Mouse (Mus musculus): ENCODE results near the gene Parm1. TPM values are rescaled to one million over a fixed set of nuclear protein-coding genes. Genes with fewer than 3 reads are reported as not detected.

The Parm1 gene
- polyA plus RNA-seq, 1 experiment from 2014 or later: 11.8 TPM

DNA sequence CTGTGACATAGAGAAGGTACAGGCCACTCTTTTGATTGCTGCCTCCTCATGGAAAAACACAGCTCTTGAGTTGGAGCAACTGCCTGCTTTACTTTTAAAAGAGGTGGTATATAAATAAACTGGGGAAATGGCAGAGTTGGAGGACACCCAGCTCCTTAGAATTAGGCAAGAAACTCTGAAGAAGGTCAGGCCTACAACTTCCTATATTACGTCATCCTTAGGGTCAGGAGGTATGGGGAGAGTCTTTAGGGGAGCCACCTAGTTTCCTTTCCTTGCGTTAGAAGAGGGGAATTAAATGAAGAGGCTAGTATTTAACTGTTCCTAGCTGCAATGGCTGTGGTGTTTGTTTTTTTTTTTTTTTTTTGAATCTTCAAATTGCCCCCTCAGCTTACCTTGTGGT lies 93.1 kb downstream of the Parm1 start:
- ATAC-seq (ENCODE audit: low FRiP score): no peak
- no peak overlapping the region for H3K9ac ChIP-seq (ENCODE audit: low read depth, low read length)
- WGBS: 80% methylated on average over 2 of the region's 2 CpGs

DNA sequence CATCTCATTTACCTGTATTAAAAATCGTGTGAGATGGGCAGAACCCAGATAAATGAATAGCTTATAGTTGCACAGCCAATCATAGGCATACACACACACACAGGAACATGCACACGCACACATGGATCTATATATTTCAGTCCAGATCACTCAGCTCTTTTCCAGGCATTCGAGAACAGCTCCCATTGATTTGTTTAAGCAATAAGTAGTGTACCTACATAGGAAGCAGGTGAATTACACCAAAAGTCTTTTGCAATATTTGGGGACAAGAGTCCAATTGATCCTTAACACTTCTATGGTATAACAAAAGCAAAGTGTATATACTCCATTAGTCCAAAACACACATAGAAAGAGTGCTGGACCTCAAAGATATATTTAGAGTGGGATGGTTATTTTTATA lies 94.2 kb downstream of the Parm1 start:
- H3K36me3 ChIP-seq (ENCODE audit: control insufficient read depth, insufficient read depth, low read length): no peaks in the 10 kb centered on the region
- DNase-seq (ENCODE audit: low spot score): no peak
- no peak overlapping the region for H3K4me3 ChIP-seq (ENCODE audit: low read depth, low read length)
- no peak for ATAC-seq (ENCODE audit: low FRiP score)
- no peak overlapping the region for H3K9ac ChIP-seq (ENCODE audit: low read depth, low read length)
- no peaks in the 10 kb centered on the region for H3K9me3 ChIP-seq (ENCODE audit: control insufficient read depth, low read length)
- H3K27ac ChIP-seq (ENCODE audit: low read depth, low read length): no peak overlapping the region
- H3K27me3 ChIP-seq (ENCODE audit: control insufficient read depth, insufficient read depth, low read length): no peaks in the 10 kb centered on the region
- no peaks in the 10 kb centered on the region for H3K4me1 ChIP-seq (replicated peaks; ENCODE audit: control insufficient read depth, insufficient read depth, low read length)
- WGBS: 92% methylated on average over 3 of the region's 3 CpGs
- no peak overlapping the region for H3K4me2 ChIP-seq (replicated peaks; ENCODE audit: low read depth, low read length)

More for the DNA sequence above, 93.1 kb downstream of the Parm1 start:
- Histone ChIP-seq H3K36me3 (ENCODE audit: control insufficient read depth, insufficient read depth, low read length) (no peaks in the 10 kb centered on the region), H3K27me3 (ENCODE audit: control insufficient read depth, insufficient read depth, low read length) (no peaks in the 10 kb centered on the region), H3K4me1 (replicated peaks; ENCODE audit: control insufficient read depth, insufficient read depth, low read length) (no peaks in the 10 kb centered on the region), H3K27ac (ENCODE audit: low read depth, low read length) (no peak overlapping the region), H3K9me3 (ENCODE audit: control insufficient read depth, low read length) (no peaks in the 10 kb centered on the region), H3K4me2 (replicated peaks; ENCODE audit: low read depth, low read length) (no peak overlapping the region), H3K4me3 (ENCODE audit: low read depth, low read length) (no peak overlapping the region)
- DNase-seq (ENCODE audit: low spot score): no peak

DNA sequence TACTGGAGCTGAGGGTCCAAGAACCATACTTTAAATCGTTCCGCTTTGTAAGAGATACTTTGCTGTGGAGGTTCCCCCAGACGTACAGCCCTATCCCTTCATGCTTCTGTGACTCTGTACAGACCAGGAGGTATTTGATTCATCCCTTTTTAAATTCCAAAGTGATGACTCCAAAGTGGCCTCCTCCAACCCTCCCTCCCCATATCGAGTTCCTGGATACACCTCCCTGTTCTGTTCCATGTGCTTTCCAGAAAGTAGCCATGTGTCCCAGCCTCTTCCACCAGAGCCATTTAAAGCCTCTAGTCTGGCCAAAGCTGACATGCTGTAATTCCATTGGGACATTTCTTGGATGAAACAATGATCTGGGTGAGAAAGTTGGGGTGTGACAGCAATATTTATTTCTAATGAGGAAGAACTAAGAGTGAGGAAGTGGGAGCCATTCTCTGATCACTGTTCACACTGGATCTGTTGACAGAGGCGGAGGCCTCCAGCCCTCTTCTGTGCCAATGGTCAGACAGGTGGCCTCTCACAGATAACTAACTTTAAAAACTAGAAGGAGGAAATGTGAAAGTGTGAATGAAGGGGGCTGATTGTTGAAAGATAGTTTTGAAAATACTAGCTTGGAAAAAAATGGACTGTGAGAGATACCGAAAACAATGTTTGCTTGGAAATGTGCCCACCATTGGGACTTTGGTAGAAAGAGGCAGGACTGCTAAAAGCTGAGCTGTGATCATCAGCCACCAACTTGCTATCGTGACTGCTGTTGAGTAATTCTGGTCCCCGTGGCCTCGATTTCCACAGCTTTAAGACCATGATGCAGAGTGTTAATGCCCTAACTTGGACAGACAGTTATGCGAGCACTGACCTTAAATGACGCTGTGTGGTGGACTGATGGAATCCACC lies 100.2 kb downstream of the Parm1 start:
- no peak overlapping the region for H3K4me2 ChIP-seq (replicated peaks; ENCODE audit: low read depth, low read length)
- H3K36me3 ChIP-seq (ENCODE audit: control insufficient read depth, insufficient read depth, low read length): no peaks in the 10 kb centered on the region
- 89% methylated on average over 11 of the region's 11 CpGs for WGBS
- no peak overlapping the region for H3K27ac ChIP-seq (ENCODE audit: low read depth, low read length)
- DNase-seq (ENCODE audit: low spot score): no peak
- no peak overlapping the region for H3K9ac ChIP-seq (ENCODE audit: low read depth, low read length)
- H3K4me3 ChIP-seq (ENCODE audit: low read depth, low read length): no peak overlapping the region
- no peaks in the 10 kb centered on the region for H3K4me1 ChIP-seq (replicated peaks; ENCODE audit: control insufficient read depth, insufficient read depth, low read length)
- H3K27me3 ChIP-seq (ENCODE audit: control insufficient read depth, insufficient read depth, low read length): no peaks in the 10 kb centered on the region
- H3K9me3 ChIP-seq (ENCODE audit: control insufficient read depth, low read length): no peaks in the 10 kb centered on the region
- ATAC-seq (ENCODE audit: low FRiP score): no peak

DNA sequence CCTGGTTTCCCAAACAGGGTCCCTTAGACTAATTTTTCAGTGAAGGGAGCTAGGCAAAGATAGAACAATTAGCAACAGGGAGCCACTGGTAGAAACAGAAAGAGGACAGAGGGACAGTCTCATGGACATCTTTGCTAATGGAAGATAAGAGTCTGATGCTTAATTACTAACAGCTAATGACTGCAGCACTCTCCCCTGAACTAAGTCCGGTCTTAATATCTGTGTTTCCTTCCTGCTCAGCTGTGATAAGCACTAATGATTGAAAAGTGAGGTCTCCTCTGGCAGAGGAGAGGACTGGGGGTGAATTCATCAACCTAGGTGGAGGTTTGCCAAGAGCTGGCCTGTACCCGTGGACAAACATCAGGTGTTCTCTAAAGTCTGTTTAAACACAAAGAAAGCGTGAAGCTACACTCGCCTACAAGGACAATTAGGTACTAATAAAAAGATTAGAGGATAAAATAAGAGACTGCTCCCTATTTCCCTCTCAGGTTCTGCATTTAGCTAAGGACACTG lies 101.3 kb downstream of the Parm1 start:
- ATAC-seq (ENCODE audit: low FRiP score): no peak
- Histone ChIP-seq H3K9ac (ENCODE audit: low read depth, low read length) (no peak overlapping the region), H3K9me3 (ENCODE audit: control insufficient read depth, low read length) (no peaks in the 10 kb centered on the region), H3K27me3 (ENCODE audit: control insufficient read depth, insufficient read depth, low read length) (no peaks in the 10 kb centered on the region), H3K4me3 (ENCODE audit: low read depth, low read length) (no peak overlapping the region), H3K36me3 (ENCODE audit: control insufficient read depth, insufficient read depth, low read length) (no peaks in the 10 kb centered on the region), H3K4me1 (replicated peaks; ENCODE audit: control insufficient read depth, insufficient read depth, low read length) (no peaks in the 10 kb centered on the region), H3K4me2 (replicated peaks; ENCODE audit: low read depth, low read length) (no peak overlapping the region), H3K27ac (ENCODE audit: low read depth, low read length) (no peak overlapping the region)
- WGBS: 92% methylated on average over 4 of the region's 4 CpGs
- no peak for DNase-seq (ENCODE audit: low spot score)

DNA sequence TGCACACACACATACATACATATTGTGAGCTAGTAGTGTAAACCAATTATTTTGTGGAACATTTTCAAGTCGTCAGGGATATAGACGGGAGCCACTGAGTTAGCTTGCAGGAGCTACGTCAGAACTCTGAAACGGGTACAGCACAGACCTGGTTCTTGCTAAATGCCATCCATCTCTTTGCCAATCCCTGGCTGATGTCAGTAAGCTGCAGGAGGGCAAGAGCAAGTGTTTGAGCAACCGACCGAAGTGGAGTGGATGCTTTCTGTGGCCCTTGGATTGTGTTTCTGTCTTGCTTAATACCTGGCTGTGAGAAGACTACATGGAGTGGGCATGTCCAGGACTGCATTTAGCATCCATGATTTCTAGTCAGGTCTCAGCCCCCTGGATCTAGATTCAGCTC lies 103.8 kb downstream of the Parm1 start:
- ATAC-seq (ENCODE audit: low FRiP score) (no peak), DNase-seq (ENCODE audit: low spot score) (no peak)
- no peaks in the 10 kb centered on the region for H3K27me3 ChIP-seq (ENCODE audit: control insufficient read depth, insufficient read depth, low read length)
- no peaks in the 10 kb centered on the region for H3K36me3 ChIP-seq (ENCODE audit: control insufficient read depth, insufficient read depth, low read length)
- H3K9ac ChIP-seq (ENCODE audit: low read depth, low read length): no peak overlapping the region
- H3K9me3 ChIP-seq (ENCODE audit: control insufficient read depth, low read length): no peaks in the 10 kb centered on the region
- no peak overlapping the region for H3K27ac ChIP-seq (ENCODE audit: low read depth, low read length)
- no peak overlapping the region for H3K4me3 ChIP-seq (ENCODE audit: low read depth, low read length)
- WGBS: 89% methylated on average over 6 of the region's 6 CpGs
- H3K4me2 ChIP-seq (replicated peaks; ENCODE audit: low read depth, low read length): no peak overlapping the region
- no peaks in the 10 kb centered on the region for H3K4me1 ChIP-seq (replicated peaks; ENCODE audit: control insufficient read depth, insufficient read depth, low read length)

DNA sequence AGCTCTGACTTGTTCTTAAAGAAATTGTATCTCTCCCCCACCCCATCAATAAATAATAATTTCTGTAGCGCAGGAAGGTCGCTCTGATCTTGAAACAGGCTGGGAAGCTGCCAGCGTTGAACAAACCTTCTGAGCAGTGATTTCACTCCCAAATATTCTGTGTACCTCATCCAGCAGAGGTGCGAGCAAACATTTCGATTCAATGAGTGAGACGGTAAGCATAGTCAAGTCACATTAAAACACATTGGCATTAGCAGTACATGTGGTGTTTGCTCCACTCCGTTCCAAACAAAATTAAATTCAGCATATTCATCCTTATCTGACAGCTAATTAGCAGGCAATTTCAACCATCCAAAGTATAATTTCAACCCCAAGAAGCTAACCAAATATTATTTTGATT lies 109.4 kb downstream of the Parm1 start:
- H3K27ac ChIP-seq (ENCODE audit: low read depth, low read length): no peak overlapping the region
- no peaks in the 10 kb centered on the region for H3K36me3 ChIP-seq (ENCODE audit: control insufficient read depth, insufficient read depth, low read length)
- DNase-seq (ENCODE audit: low spot score): no peak
- H3K9ac ChIP-seq (ENCODE audit: low read depth, low read length): no peak overlapping the region
- no peaks in the 10 kb centered on the region for H3K9me3 ChIP-seq (ENCODE audit: control insufficient read depth, low read length)
- no peaks in the 10 kb centered on the region for H3K27me3 ChIP-seq (ENCODE audit: control insufficient read depth, insufficient read depth, low read length)
- no peaks in the 10 kb centered on the region for H3K4me1 ChIP-seq (replicated peaks; ENCODE audit: control insufficient read depth, insufficient read depth, low read length)
- WGBS: 94% methylated on average over 7 of the region's 7 CpGs
- H3K4me2 ChIP-seq (replicated peaks; ENCODE audit: low read depth, low read length): no peak overlapping the region
- ATAC-seq (ENCODE audit: low FRiP score): no peak
- H3K4me3 ChIP-seq (ENCODE audit: low read depth, low read length): no peak overlapping the region

DNA sequence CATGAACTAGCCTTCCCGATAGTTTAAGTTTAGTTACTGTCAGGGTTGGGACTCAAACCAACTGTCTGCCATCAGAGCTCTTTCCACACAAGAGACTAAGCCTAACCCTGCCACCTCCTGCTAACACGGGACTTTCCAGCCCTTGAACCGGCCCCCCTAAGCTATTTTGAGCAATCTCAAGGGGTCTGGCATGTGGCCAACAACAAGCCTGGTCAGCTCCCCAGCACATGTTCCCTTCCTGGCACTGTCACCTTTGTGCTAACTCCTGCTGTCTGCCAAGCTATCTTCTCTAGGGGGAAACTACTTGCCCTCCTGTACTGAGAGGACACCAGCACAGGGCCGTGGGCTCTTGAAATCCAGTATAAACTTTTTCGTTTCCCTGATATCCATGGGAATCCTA lies 112.1 kb downstream of the Parm1 start:
- Histone ChIP-seq H3K27me3 (ENCODE audit: control insufficient read depth, insufficient read depth, low read length) (no peaks in the 10 kb centered on the region), H3K36me3 (ENCODE audit: control insufficient read depth, insufficient read depth, low read length) (no peaks in the 10 kb centered on the region), H3K4me2 (replicated peaks; ENCODE audit: low read depth, low read length) (no peak overlapping the region), H3K4me1 (replicated peaks; ENCODE audit: control insufficient read depth, insufficient read depth, low read length) (no peaks in the 10 kb centered on the region), H3K27ac (ENCODE audit: low read depth, low read length) (no peak overlapping the region), H3K4me3 (ENCODE audit: low read depth, low read length) (no peak overlapping the region), H3K9ac (ENCODE audit: low read depth, low read length) (no peak overlapping the region), H3K9me3 (ENCODE audit: control insufficient read depth, low read length) (no peaks in the 10 kb centered on the region)
- WGBS: 82% methylated on average over 5 of the region's 5 CpGs
- no peak for ATAC-seq (ENCODE audit: low FRiP score)
- DNase-seq (ENCODE audit: low spot score): no peak

DNA sequence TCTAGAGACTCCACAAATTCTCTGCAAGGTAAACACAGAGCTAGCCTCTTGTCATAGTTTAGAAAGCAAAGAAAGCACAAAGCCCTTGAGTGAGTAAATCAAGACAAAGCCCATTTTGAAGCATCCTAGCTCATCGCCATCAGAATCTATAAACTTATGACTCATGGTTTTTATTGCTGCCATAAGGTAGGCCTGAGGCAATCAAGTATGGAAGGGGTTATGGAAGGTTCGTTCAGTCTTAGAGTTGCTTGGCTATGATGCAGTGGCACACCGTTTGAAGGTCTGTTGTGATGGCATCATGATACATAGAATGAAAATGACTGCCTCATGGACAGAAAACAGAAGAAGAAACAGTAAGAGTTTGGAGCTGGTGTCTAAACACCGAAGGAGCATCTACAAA lies 133.9 kb downstream of the Parm1 start:
- ATAC-seq (ENCODE audit: low FRiP score): no peak
- no peak overlapping the region for H3K9ac ChIP-seq (ENCODE audit: low read depth, low read length)
- WGBS: 93% methylated on average over 4 of the region's 4 CpGs

More for the DNA sequence above, 133.9 kb downstream of the Parm1 start:
- Histone ChIP-seq H3K4me1 (replicated peaks; ENCODE audit: control insufficient read depth, insufficient read depth, low read length) (no peaks in the 10 kb centered on the region), H3K36me3 (ENCODE audit: control insufficient read depth, insufficient read depth, low read length) (no peaks in the 10 kb centered on the region), H3K9me3 (ENCODE audit: control insufficient read depth, low read length) (no peaks in the 10 kb centered on the region), H3K4me2 (replicated peaks; ENCODE audit: low read depth, low read length) (no peak overlapping the region), H3K27me3 (ENCODE audit: control insufficient read depth, insufficient read depth, low read length) (no peaks in the 10 kb centered on the region), H3K4me3 (ENCODE audit: low read depth, low read length) (no peak overlapping the region), H3K27ac (ENCODE audit: low read depth, low read length) (no peak overlapping the region)
- DNase-seq (ENCODE audit: low spot score): no peak

Measured in hindbrain, embryonic 11.5 days (tissue).